Mouse (Mus musculus): ENCODE results near the gene B230217C12Rik.

DNA sequence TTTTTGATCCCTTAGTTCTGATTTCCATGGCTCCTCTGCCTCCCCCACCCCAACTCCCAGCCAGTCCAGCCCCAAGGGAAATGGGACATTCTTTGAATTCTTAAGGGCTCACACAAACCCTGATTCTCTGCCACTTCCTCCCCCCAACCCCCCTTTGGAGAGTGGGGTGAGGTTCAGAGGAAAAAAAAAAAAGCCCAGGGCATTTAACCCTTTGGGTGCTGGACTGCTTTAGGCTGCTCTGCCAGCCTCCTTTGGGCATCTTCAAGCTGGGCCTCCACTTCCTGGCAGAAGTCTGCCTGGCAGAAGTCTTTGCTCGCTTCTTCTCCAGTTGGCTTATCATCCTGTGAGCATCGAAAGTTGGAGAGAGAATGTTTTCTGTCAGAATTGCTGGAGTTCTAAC is 32.5 kb upstream of the B230217C12Rik start:
- TF ChIP-seq CTCF (IDR thresholded peaks at IDR 0.05; ENCODE audit: extremely low read depth, insufficient read depth, insufficient read length, insufficient replicate concordance) (no peak), POLR2A (IDR thresholded peaks at IDR 0.05; ENCODE audit: low read depth, low read length) (no peak)
